Mouse (Mus musculus) layer of hippocampus, adult 2 months (tissue): ENCODE measurements around the gene Gm21788. TPM values are rescaled to one million over a fixed set of nuclear protein-coding genes. Genes with fewer than 3 reads are reported as not detected.
"Not testable (repeated sequence)": the region's sequence is repeated elsewhere in the genome, so short reads cannot be mapped to it uniquely, and the experiment has no call there.

Experiments
- DNase-seq, 2 experiments: peaks; one replicate each; pipeline ENCODE4 v3.0.0; 2022; ENCODE audit warnings: low spot score in 2 of 2
- H3K27ac ChIP-seq: fragments of 200-600 bp; 2 replicates; pipeline ENCODE4 v1.8.1; 2022
- H3K4me3 ChIP-seq: fragments of 200-600 bp; 2 replicates; pipeline ENCODE4 v1.8.1; 2022; ENCODE audit warnings: mild to moderate bottlenecking
- long read RNA-seq, 2 experiments: library from polyadenylated mRNA; stranded (forward); transcript quantifications; one replicate each; pipeline ENCODE4 v2.0.0; 2021; ENCODE audit warnings: borderline mapping rate in 2 of 2
- total RNA-seq, 2 experiments: library from RNA; stranded (reverse); gene quantifications; 2 replicates each; pipeline ENCODE4 v1.2.3; 2021

Gene Gm21788
- not detected for total RNA-seq
- long read RNA-seq, experiment 1 = 0 reads
- long read RNA-seq, experiment 2 = 0 reads

- not testable (repeated sequence) for H3K27ac ChIP-seq, DNase-seq, H3K4me3 ChIP-seq
Measured at GRCm38 (mm10) chrY:7404710-7405109, at the start of gene Gm21788. Gene Gm21788, plus strand, starts transcription at chrY:7405010.

Other genes starting within 250 kb of the Gm21788 start
- not detected for gene Gm21244, start 235.7 kb upstream of the Gm21788 start, total RNA-seq
- not detected for gene Gm28998, start 151.2 kb upstream of the Gm21788 start, total RNA-seq
- under 1 TPM; 0.10 to 0.13 TPM for gene Gm20826, start 233.5 kb downstream of the Gm21788 start, total RNA-seq